Mouse (Mus musculus) testis, adult 2 months (tissue): ENCODE measurements at regions not wholly inside any gene's neighbourhood (a gene's known extent, or its start where the extent isn't known, plus 50 kb on each side); places are given as distances from the start of the nearest gene placed in this dataset.

Source experiments
- CTCF ChIP-seq: fragments of 200-500 bp; IDR thresholded peaks from 2 replicates; pipeline ENCODE4 v1.5.1; 2012; ENCODE audit warnings: low read depth, mild to moderate bottlenecking, inconsistent platforms, low read length, moderate library complexity; ENCODE audit not compliant: control insufficient read depth, insufficient read depth, insufficient replicate concordance
- POLR2A ChIP-seq: fragments of 200-500 bp; IDR thresholded peaks from 2 replicates; pipeline ENCODE4 v1.6.1; 2012; ENCODE audit warnings: low read depth, mild to moderate bottlenecking, inconsistent platforms, low read length, moderate library complexity; ENCODE audit not compliant: control insufficient read depth

GRCm38 (mm10) chr13:44044546-44045216, 260.1 kb downstream of the Cd83 start:
- no peak for TF ChIP-seq CTCF
- TF ChIP-seq POLR2A, result no peak
